Mouse (Mus musculus) lung, adult 2 months (tissue): ENCODE results near the gene Prkar2b.

Source experiments
- CTCF ChIP-seq: fragments of 200-500 bp; IDR thresholded peaks from 2 replicates; pipeline ENCODE4 v1.5.1; 2011; ENCODE audit warnings: mild to moderate bottlenecking, low read length, control low read depth; ENCODE audit not compliant: insufficient read depth
- POLR2A ChIP-seq: fragments of 200-500 bp; IDR thresholded peaks from 2 replicates; pipeline ENCODE4 v1.6.1; 2011; ENCODE audit warnings: low read depth, mild to moderate bottlenecking, control low read depth, low read length, borderline replicate concordance; ENCODE audit errors: extremely low read depth

DNA sequence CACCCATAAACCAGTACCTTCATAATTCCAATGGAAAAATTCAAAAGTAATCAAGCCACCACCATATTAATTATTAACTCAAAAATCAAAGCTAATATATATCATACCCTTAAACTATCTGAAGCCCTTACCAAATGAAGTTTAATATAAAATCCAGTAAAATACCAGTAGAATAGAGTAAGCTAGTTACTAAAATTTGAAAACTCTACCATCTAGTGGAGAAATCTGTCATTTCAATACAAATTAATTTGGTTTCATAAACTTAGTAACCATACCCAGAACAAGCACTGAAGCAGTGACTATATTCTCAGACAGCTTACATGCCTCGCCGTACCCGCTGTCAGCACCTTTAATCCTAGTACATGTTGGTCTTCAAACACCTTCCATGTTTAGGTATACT lies 129.3 kb downstream of the Prkar2b start:
- TF ChIP-seq POLR2A (no peak), CTCF (no peak)
